Mouse (Mus musculus): ENCODE measurements at regions not wholly inside any gene's neighbourhood (a gene's known extent, or its start where the extent isn't known, plus 50 kb on each side); places are given as distances from the start of the nearest gene placed in this dataset.

DNA sequence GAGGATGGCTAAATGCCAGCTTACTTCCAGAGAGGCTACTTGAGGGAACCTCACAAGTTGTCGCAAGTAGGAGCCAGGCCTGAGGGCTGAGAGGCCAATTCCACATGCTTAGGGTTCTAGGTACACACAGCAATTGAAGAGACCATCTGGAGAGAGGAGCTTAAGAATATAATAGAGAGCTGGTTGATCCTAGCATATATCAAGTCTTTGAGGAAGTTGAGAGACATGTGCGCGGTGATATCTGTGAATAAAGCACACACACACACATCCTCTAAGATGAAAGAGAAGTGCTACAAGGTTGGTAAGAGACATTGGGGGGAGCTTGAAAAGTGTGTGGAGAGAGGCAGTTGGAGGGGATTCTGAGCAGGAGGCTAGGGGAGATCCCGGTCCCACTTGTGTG is 189.5 kb downstream of the Zfp462 start:
- H3K4me3 ChIP-seq, result no peak overlapping the region
- WGBS, result 91% methylated on average over 4 of the region's 4 CpGs
- H3K9me3 ChIP-seq, result no peaks in the 10 kb centered on the region
- H3K9ac ChIP-seq, result no peak overlapping the region
- H3K4me1 ChIP-seq, result no peaks in the 10 kb centered on the region
- ATAC-seq (ENCODE audit: insufficient number of reproducible peaks, insufficient read depth, low FRiP score, low TSS enrichment), result no peak
- no peaks in the 10 kb centered on the region for H3K27me3 ChIP-seq
- H3K4me2 ChIP-seq (replicated peaks), result no peak overlapping the region
- no peak overlapping the region for H3K27ac ChIP-seq
- no peaks in the 10 kb centered on the region for H3K36me3 ChIP-seq

DNA sequence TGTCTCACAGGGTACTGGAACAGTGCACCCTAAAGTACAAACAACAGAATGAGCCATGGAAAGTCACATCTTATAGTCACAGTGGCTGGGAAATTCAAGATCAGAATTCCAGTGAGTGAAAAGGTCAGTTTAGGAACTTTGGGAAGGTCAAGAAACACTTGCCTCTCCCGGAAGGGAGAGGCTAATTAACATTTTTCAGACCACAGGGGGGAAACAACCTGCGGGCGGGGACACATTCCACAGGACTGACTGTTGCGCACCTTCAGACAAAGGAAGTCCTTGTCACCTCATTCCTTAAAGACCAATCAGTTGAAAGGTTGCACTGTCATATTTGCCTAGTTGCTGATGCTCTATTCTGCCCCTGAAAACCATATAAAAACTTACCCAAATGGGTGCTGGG is 189.9 kb downstream of the Zfp462 start:
- no peaks in the 10 kb centered on the region for H3K36me3 ChIP-seq
- H3K4me1 ChIP-seq, result no peaks in the 10 kb centered on the region
- H3K4me2 ChIP-seq (replicated peaks), result no peak overlapping the region
- H3K9me3 ChIP-seq, result no peaks in the 10 kb centered on the region
- H3K9ac ChIP-seq, result no peak overlapping the region
- H3K27ac ChIP-seq, result no peak overlapping the region
- 45% methylated on average over 4 of the region's 4 CpGs for WGBS
- no peak overlapping the region for H3K4me3 ChIP-seq
- H3K27me3 ChIP-seq, result no peaks in the 10 kb centered on the region
- ATAC-seq (ENCODE audit: insufficient number of reproducible peaks, insufficient read depth, low FRiP score, low TSS enrichment), result no peak

DNA sequence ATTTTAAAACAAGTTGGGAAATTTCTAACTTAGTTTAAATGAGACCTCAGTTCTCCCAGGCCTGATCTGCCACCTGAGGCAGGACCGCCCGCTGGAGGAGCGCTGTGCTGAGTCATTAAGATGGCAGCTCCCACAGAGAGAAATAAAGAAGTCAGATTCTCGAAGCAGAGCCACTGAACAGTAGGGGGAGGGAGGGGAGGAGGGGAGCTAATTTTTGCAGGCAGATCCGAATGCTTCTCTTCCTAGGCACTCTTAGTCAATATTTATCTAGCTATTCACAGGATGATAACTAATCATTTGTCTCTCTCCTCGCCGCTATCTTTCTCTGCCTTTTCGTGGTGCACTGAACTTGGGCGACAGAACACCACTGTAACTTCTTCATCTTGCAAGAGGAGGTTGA is 191.4 kb downstream of the Zfp462 start:
- no peak for ATAC-seq (ENCODE audit: insufficient number of reproducible peaks, insufficient read depth, low FRiP score, low TSS enrichment)
- H3K27ac ChIP-seq, result no peak overlapping the region
- H3K36me3 ChIP-seq, result no peaks in the 10 kb centered on the region
- H3K4me2 ChIP-seq (replicated peaks), result no peak overlapping the region
- no peaks in the 10 kb centered on the region for H3K9me3 ChIP-seq
- no peaks in the 10 kb centered on the region for H3K27me3 ChIP-seq
- no peak overlapping the region for H3K4me3 ChIP-seq
- H3K9ac ChIP-seq, result no peak overlapping the region
- WGBS, result 14% methylated on average over 9 of the region's 9 CpGs
- no peaks in the 10 kb centered on the region for H3K4me1 ChIP-seq

DNA sequence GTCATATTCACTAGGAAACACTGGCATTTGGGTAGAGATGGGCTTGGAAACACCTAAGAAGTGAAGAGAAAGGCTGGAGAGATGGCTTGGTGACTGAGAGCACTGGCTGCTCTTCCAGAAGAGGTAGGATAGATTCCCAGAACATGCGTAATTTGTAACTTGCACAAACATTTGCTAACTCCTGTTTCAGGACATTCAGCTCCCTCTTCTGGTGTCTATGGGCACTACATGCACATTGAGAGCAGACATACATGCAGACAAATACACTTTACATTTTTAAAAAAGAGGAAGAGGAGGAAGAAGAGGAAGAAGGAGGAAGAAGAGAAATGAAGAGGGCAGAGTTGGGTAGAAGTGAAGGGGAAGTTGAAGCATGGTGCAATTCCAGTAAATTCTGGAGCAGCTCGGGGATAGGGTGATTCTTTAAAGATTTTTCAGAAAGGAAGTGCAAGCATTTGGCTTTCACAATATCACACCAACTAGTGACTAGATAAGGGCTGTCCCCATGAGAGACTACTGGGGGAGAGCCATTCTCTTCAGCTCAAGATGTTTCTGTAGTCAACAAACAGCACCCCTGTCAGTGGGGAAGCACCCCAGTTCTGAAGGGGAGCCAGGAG is 193.0 kb downstream of the Zfp462 start:
- Histone ChIP-seq H3K9ac (no peak overlapping the region), H3K9me3 (no peaks in the 10 kb centered on the region)

DNA sequence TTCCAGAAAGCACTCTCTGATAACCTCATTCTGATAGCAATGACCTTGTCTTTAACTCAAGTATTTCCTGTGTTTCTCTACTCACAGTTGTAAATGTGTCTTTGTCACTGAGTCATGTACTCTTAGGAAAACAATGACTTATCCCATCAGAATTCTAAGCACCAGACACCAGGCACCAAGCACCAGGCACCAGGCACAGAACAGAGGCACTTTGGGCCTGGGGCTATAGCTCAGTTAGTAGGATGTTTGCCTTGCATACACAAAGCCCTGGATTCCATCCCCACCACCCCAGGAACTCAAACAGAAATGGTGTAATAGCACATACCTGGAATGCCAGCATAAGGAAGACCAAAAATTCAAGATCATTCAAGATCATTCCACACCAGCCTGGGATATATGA is 196.5 kb downstream of the Zfp462 start:
- H3K27me3 ChIP-seq, result no peaks in the 10 kb centered on the region
- no peak for ATAC-seq (ENCODE audit: insufficient number of reproducible peaks, insufficient read depth, low FRiP score, low TSS enrichment)
- H3K36me3 ChIP-seq, result no peaks in the 10 kb centered on the region
- no peak overlapping the region for H3K27ac ChIP-seq
- H3K9me3 ChIP-seq, result no peaks in the 10 kb centered on the region
- no peak overlapping the region for H3K4me2 ChIP-seq (replicated peaks)
- no peak overlapping the region for H3K4me3 ChIP-seq
- no peak overlapping the region for H3K9ac ChIP-seq
- peaks cover 4% of the 10 kb centered on the region for H3K4me1 ChIP-seq

More for the DNA sequence above, 193.0 kb downstream of the Zfp462 start:
- Histone ChIP-seq H3K4me1 (no peaks in the 10 kb centered on the region), H3K27me3 (no peaks in the 10 kb centered on the region), H3K36me3 (no peaks in the 10 kb centered on the region), H3K4me2 (replicated peaks) (no peak overlapping the region), H3K4me3 (no peak overlapping the region), H3K27ac (no peak overlapping the region)
- 92% methylated on average over 2 of the region's 2 CpGs for WGBS
- ATAC-seq (ENCODE audit: insufficient number of reproducible peaks, insufficient read depth, low FRiP score, low TSS enrichment), result no peak

DNA sequence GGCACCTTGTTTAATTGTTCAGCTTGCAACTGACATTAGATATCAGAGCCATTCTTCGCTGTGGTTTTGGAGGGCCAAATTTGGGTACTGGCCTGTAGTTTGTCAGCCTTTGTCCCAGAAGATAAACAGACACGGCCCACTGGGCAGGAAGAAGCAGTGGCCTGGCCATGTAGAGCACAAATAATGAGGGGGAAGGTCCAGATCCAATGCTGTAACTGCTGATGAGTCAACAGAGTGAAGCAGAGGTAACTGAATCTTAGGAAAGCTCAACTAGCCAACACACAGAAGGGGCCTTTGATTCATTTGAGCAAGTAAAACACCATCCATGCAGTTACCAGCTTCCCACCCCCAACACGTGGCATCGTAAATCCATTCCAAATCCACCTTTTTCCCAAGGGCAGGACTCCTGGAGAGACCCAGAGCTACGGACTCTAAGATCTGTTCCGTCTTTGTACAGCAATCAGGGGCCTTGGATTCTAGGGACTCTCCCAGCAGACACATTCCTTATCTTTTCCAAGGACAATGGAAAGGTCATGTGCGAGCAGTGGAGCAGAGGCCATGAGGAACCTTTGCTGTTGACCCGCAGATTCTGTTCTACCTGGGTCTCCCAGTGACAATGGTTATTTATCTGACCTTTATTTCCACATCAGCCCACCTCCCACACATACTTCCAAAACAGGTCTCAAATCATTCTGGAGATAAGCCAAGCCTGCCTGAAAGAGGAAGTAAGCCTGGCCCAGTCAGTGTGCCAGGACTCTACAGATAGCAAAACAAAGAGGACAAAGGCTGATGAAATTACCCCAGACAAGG is 197.3 kb downstream of the Zfp462 start:
- Histone ChIP-seq H3K4me3 (no peak overlapping the region), H3K36me3 (no peaks in the 10 kb centered on the region), H3K4me2 (replicated peaks) (no peak overlapping the region), H3K27ac (no peak overlapping the region), H3K27me3 (no peaks in the 10 kb centered on the region), H3K4me1 (peaks cover 10% of the 10 kb centered on the region), H3K9me3 (no peaks in the 10 kb centered on the region), H3K9ac (no peak overlapping the region)
- ATAC-seq (ENCODE audit: insufficient number of reproducible peaks, insufficient read depth, low FRiP score, low TSS enrichment), result no peak
- 84% methylated on average over 8 of the region's 8 CpGs for WGBS

DNA sequence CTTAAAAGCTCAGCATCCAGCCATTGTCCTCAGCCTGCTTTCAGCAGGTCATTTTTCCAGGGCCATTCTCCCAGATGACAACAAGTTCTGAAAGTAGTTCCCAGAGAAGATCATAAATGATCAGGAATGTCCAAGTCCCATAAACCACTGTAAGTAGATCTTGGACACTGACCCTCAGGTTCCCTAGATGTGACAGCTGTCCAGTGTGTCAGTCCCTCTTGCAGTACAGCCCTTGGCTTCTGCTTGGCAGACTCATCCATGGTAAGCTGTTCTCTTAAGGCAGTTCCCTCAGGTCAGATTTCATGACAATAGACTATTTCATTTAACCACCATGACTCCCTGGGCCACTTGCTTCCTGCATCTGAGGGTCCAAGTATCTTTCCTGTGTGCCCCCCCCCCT is 198.6 kb downstream of the Zfp462 start:
- H3K4me1 ChIP-seq, result peaks cover 10% of the 10 kb centered on the region
- ATAC-seq (ENCODE audit: insufficient number of reproducible peaks, insufficient read depth, low FRiP score, low TSS enrichment), result no peak
- no peak overlapping the region for H3K4me3 ChIP-seq

DNA sequence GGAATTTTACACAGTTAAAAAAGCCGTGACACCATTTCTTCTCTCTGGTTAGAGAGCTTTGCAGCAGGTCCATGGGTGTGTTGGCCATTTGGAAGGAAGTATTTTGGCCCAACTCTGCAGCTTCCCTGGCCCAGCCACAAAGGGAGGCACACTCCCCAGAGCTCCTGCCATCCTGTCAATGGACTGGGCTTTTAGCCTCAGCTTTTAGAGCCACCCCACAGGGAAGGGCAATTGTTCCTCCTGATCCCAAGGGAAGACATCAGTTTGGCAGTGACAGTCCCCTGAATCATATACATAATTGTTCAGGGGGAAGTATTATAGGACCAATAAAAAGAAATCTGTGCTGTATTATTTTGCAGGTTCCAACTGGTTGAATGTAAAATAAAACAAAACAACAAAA is 200.1 kb downstream of the Zfp462 start:
- ATAC-seq (ENCODE audit: insufficient number of reproducible peaks, insufficient read depth, low FRiP score, low TSS enrichment), result no peak
- H3K27ac ChIP-seq, result no peak overlapping the region
- H3K9ac ChIP-seq, result no peak overlapping the region
- no peak overlapping the region for H3K4me2 ChIP-seq (replicated peaks)
- H3K27me3 ChIP-seq, result no peaks in the 10 kb centered on the region
- WGBS, result 68% methylated on average over 1 of the region's 1 CpGs
- peaks cover 10% of the 10 kb centered on the region for H3K4me1 ChIP-seq
- H3K9me3 ChIP-seq, result no peaks in the 10 kb centered on the region
- H3K36me3 ChIP-seq, result no peaks in the 10 kb centered on the region
- H3K4me3 ChIP-seq, result no peak overlapping the region

More for the DNA sequence above, 198.6 kb downstream of the Zfp462 start:
- H3K4me2 ChIP-seq (replicated peaks), result no peak overlapping the region
- H3K27me3 ChIP-seq, result no peaks in the 10 kb centered on the region
- no peak overlapping the region for H3K9ac ChIP-seq
- no peak overlapping the region for H3K27ac ChIP-seq
- H3K9me3 ChIP-seq, result no peaks in the 10 kb centered on the region
- H3K36me3 ChIP-seq, result no peaks in the 10 kb centered on the region

DNA sequence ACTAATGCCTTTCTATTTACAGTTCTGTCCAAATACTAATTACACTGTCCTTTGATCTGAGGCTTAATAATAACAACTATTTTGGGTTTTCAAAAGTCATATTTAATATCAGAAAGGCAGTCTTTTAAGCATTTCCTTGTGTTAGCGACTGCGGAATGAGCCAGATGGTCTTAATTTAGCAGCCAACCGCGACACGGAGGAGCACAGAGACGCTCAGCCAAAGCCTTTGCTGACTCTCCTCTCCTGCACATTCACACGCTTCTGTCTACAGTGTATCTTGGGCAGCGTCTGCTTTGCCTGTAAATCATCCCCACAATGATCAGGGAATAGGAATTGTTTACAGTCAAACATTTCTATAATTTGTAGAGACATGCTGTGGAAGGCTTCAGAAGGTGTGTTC is 201.1 kb downstream of the Zfp462 start:
- no peak overlapping the region for H3K4me3 ChIP-seq
- H3K36me3 ChIP-seq, result no peaks in the 10 kb centered on the region
- 0 out of 2 replicates have a peak overlapping the region, but pooled peaks have one; percentile 19 for H3K4me2 ChIP-seq (replicated peaks)
- peaks cover 10% of the 10 kb centered on the region for H3K4me1 ChIP-seq
- H3K9me3 ChIP-seq, result no peaks in the 10 kb centered on the region
- no peaks in the 10 kb centered on the region for H3K27me3 ChIP-seq
- 30% methylated on average over 8 of the region's 8 CpGs for WGBS
- peak overlapping the region; percentile 30; the same call in 1 of the 2 replicates for H3K27ac ChIP-seq
- H3K9ac ChIP-seq, result no peak overlapping the region
- ATAC-seq (ENCODE audit: insufficient number of reproducible peaks, insufficient read depth, low FRiP score, low TSS enrichment), result no peak

DNA sequence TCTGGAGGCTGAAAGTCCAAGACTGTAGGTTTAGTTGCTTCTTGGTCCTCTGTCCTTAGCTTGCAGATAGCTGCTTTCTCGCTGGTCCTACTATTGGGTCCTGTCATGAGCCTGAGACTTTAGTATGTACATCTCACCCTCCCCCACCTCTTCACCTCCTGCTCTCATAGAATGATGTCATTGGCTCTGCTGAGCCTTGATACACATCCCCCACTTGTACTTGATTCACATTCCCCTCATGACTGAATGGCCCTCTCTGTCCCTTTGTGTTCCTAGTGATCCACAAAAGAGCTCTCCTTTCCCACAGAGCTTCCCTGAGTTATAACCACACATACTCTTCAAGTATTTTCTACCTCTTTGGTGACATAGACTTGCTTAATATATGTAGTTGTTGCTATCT is 201.5 kb upstream of the Rad23b start:
- ATAC-seq (ENCODE audit: insufficient number of reproducible peaks, insufficient read depth, low FRiP score, low TSS enrichment), result no peak
- peaks cover 10% of the 10 kb centered on the region for H3K4me1 ChIP-seq
- H3K4me2 ChIP-seq (replicated peaks), result no peak overlapping the region
- H3K27me3 ChIP-seq, result no peaks in the 10 kb centered on the region
- H3K9me3 ChIP-seq, result no peaks in the 10 kb centered on the region
- H3K4me3 ChIP-seq, result no peak overlapping the region
- no peak overlapping the region for H3K9ac ChIP-seq
- 88% methylated on average over 1 of the region's 1 CpGs for WGBS
- H3K36me3 ChIP-seq, result no peaks in the 10 kb centered on the region
- H3K27ac ChIP-seq, result no peak overlapping the region

DNA sequence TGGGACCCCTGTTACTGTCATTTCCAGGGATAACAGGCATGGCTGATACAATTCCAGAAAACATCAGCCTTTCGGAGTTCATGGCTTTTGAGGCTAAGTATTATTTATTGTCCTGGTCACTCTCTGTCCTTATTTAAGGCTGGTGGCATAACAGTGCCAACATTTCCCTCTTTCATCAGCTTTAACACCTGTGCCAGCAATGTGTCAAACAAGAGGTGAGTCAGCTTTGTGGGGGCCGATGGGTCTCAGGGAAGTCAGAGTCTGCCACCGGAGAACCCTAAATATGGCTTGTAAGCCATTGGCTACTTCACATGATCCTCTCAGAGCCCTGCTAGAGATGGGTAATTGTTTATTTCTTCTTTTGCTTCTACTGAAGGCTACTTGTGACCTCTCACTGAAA is 195.3 kb upstream of the Rad23b start:
- no peaks in the 10 kb centered on the region for H3K27me3 ChIP-seq
- no peaks in the 10 kb centered on the region for H3K4me1 ChIP-seq
- H3K4me2 ChIP-seq (replicated peaks), result no peak overlapping the region
- WGBS, result 89% methylated on average over 3 of the region's 3 CpGs
- H3K9ac ChIP-seq, result no peak overlapping the region
- no peaks in the 10 kb centered on the region for H3K9me3 ChIP-seq
- no peak overlapping the region for H3K27ac ChIP-seq
- ATAC-seq (ENCODE audit: insufficient number of reproducible peaks, insufficient read depth, low FRiP score, low TSS enrichment), result no peak
- H3K4me3 ChIP-seq, result no peak overlapping the region
- H3K36me3 ChIP-seq, result no peaks in the 10 kb centered on the region

DNA sequence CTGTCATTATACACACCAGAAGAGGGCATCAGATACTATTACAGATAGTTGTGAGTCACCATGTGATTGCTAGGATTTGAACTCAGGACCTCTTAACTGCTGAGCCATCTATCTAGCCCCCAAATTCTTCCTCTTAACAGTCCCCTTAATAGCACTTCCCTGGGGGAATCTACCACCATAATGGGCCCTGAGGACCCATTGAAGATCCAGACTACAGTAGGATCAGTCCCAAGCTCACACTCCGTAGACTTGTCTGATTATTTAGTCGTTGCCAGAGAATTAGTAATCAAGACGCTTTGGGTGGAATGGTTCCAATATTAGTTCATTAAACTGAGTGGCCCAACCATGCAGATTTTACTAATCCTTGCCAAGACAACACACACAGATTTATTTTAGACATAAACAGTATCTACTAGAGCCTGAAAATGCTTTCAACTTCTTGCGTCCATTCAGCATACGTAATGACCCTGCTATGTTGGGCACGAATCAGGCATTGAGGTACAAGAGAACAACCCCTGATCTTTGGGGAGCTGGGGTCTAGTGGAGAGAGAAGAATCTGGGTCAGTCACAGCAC is 191.6 kb upstream of the Rad23b start:
- no peak overlapping the region for H3K27ac ChIP-seq
- no peaks in the 10 kb centered on the region for H3K4me1 ChIP-seq
- ATAC-seq (ENCODE audit: insufficient number of reproducible peaks, insufficient read depth, low FRiP score, low TSS enrichment), result no peak
- H3K4me3 ChIP-seq, result no peak overlapping the region
- H3K27me3 ChIP-seq, result no peaks in the 10 kb centered on the region
- no peak overlapping the region for H3K9ac ChIP-seq
- no peaks in the 10 kb centered on the region for H3K36me3 ChIP-seq
- WGBS, result 92% methylated on average over 6 of the region's 6 CpGs
- H3K4me2 ChIP-seq (replicated peaks), result no peak overlapping the region
- H3K9me3 ChIP-seq, result no peaks in the 10 kb centered on the region
